Mouse (Mus musculus) forebrain, postnatal 0 days (tissue): ENCODE data around the gene Fbxl20. TPM values are rescaled to one million over a fixed set of nuclear protein-coding genes. Genes with fewer than 3 reads are reported as not detected.
A peak's percentile ranks its signal among the peaks of the same experiment; 100 is the strongest.

ENCODE experiments used
- ATAC-seq: fragments of 200-750 bp; cut with Nextera tagmentation; 2 replicates; pipeline ENCODE4 v1.8.0; 2017; ENCODE audit warnings: mild to moderate bottlenecking, moderate library complexity
- DNase-seq: peaks from one replicate; pipeline ENCODE4 v3.0.0-alpha.2; 2015
- H3K27ac ChIP-seq: fragments of 300-500 bp; sonication (generic); 2 replicates; pipeline ENCODE4 v1.5.1; 2014; ENCODE audit warnings: low read depth, mild to moderate bottlenecking, antibody characterized with exemption, low read length, moderate library complexity, mixed read lengths
- H3K27me3 ChIP-seq: fragments of 300-500 bp; sonication (generic); 2 replicates; pipeline ENCODE4 v1.6.1; 2014; ENCODE audit warnings: mild to moderate bottlenecking, low read length, mixed read lengths; ENCODE audit not compliant: insufficient read depth
- H3K36me3 ChIP-seq: fragments of 300-500 bp; sonication (generic); 2 replicates; pipeline ENCODE4 v1.6.1; 2014; ENCODE audit warnings: mild to moderate bottlenecking, moderate library complexity; ENCODE audit not compliant: insufficient read depth
- H3K4me1 ChIP-seq: fragments of 300-500 bp; sonication (generic); 2 replicates; pipeline ENCODE4 v1.6.1; 2014; ENCODE audit warnings: antibody characterized with exemption; ENCODE audit not compliant: insufficient read depth
- H3K4me2 ChIP-seq: fragments of 300-500 bp; sonication (generic); 2 replicates; pipeline ENCODE4 v1.6.1; 2014; ENCODE audit warnings: low read depth, mild to moderate bottlenecking, moderate library complexity
- H3K4me3 ChIP-seq: fragments of 300-500 bp; sonication (generic); 2 replicates; pipeline ENCODE4 v1.5.1; 2014; ENCODE audit warnings: low read depth, low read length, mixed read lengths
- H3K9ac ChIP-seq: fragments of 300-500 bp; sonication (generic); 2 replicates; pipeline ENCODE4 v1.6.1; 2014; ENCODE audit warnings: mild to moderate bottlenecking
- H3K9me3 ChIP-seq: fragments of 300-500 bp; sonication (generic); 2 replicates; pipeline ENCODE4 v1.6.1; 2016; ENCODE audit warnings: low read length
- CTCF ChIP-seq: sonication (generic); IDR thresholded peaks from 2 replicates; pipeline ENCODE4 v1.5.1; 2016; ENCODE audit warnings: antibody characterized with exemption, control low read depth, low read depth
- WGBS: fragments of 180-500 bp; shearing (Covaris S2); extraction: QIAGEN DNeasy Blood & Tissue Kit; methylation state at CpG from one replicate; pipeline ENCODE4 v1.1.7; 2014; 5-methylcytosine and 5-hydroxymethylcytosine counted together
- polyA plus RNA-seq: library from polyadenylated mRNA; unstranded; fragments of >200 nt; fragmentation: Nextera tagmentation; extraction: Ambion mirVana; gene quantifications from 2 replicates; pipeline ENCODE4 v1.2.1, GENCODE M21; 2015
- total RNA-seq: library from RNA; depleted of rRNA; stranded (reverse); fragments of >200 nt; gene quantifications from 2 replicates; pipeline ENCODE4 v1.2.3, GENCODE M21; 2014

Gene Fbxl20
- total and polyA plus RNA-seq, 2 experiments from 2014 or later, result 12.5 to 22.9 TPM

DNA sequence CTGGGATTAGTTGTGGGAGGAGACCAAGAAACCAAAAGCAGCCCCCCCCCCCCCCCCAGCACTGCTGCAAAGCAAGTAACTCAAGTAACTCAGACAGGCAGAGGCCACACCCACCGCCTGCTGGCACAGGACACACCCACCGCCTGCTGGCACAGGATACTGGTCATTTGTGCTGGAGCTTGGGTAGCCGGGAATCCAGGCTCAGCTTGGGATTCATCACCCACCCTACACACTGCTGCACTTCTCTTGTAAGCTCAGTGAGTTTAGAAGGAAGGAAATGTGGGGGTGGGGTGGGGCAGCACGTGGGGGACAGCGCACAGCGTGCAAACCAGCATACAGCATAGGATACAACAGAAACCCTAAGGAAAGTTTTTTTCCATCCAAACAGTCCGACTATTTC is 62.0 kb downstream of the Fbxl20 start:
- H3K27ac ChIP-seq, result no peak overlapping the region
- no peaks in the 10 kb centered on the region for H3K4me1 ChIP-seq
- no peak for ATAC-seq
- no peak overlapping the region for H3K9ac ChIP-seq
- no peak for DNase-seq
- 43% methylated on average over 7 of the region's 7 CpGs for WGBS
- no peak overlapping the region for H3K4me2 ChIP-seq
- no peak overlapping the region for H3K4me3 ChIP-seq
- no peak for TF ChIP-seq CTCF
- peaks cover 52% of the 10 kb centered on the region for H3K36me3 ChIP-seq
- H3K9me3 ChIP-seq, result no peaks in the 10 kb centered on the region
- H3K27me3 ChIP-seq, result no peaks in the 10 kb centered on the region

DNA sequence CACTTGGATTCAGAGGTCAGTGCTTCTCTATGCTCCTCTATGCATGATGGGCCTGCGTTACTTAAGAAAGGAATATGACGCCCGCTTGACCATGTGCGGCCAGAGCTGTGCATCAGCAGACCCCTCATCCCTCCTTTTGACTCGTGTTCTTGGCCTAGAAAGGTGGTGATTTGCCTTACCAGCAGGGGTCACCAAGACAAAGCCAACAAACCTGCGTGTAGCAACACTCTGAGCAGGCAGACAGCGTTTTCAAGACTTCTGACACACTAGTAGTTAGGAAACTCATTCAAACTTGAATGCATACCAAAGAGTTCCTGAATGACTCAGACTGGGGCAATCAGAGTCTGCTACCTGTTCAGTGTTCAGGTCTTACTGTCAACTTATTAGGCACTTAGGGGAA is 63.6 kb downstream of the Fbxl20 start:
- Histone ChIP-seq H3K27me3 (no peaks in the 10 kb centered on the region), H3K4me2 (no peak overlapping the region), H3K4me1 (no peaks in the 10 kb centered on the region), H3K9ac (no peak overlapping the region), H3K27ac (no peak overlapping the region), H3K9me3 (no peaks in the 10 kb centered on the region), H3K36me3 (peaks cover 44% of the 10 kb centered on the region), H3K4me3 (no peak overlapping the region)
- ATAC-seq (no peak), DNase-seq (no peak)
- TF ChIP-seq CTCF, result no peak
- 66% methylated on average over 7 of the region's 7 CpGs for WGBS

DNA sequence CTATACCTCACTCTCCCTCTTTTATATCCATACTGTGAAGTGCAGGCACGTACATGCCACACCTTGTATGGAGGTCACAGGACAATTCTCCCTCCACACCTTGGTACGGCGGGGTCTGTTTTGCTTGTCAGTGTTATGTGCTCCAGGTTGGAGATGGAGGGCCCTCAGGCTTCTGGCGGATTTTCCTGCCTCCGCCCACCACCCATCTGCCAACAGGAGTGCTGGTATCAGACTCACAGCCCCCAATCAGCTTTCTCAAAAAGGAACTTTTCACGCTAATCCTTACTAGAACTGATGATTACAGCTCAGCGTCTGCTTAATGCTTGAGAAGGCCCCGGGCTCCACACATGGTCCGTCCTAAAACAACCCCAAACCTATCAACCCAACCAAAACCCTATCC is 64.1 kb downstream of the Fbxl20 start:
- Histone ChIP-seq H3K4me1 (no peaks in the 10 kb centered on the region), H3K9ac (no peak overlapping the region), H3K27me3 (no peaks in the 10 kb centered on the region), H3K4me3 (no peak overlapping the region), H3K4me2 (no peak overlapping the region), H3K27ac (no peak overlapping the region), H3K9me3 (no peaks in the 10 kb centered on the region), H3K36me3 (peaks cover 40% of the 10 kb centered on the region)
- ATAC-seq (no peak), DNase-seq (no peak)
- 95% methylated on average over 9 of the region's 9 CpGs for WGBS
- no peak for TF ChIP-seq CTCF

DNA sequence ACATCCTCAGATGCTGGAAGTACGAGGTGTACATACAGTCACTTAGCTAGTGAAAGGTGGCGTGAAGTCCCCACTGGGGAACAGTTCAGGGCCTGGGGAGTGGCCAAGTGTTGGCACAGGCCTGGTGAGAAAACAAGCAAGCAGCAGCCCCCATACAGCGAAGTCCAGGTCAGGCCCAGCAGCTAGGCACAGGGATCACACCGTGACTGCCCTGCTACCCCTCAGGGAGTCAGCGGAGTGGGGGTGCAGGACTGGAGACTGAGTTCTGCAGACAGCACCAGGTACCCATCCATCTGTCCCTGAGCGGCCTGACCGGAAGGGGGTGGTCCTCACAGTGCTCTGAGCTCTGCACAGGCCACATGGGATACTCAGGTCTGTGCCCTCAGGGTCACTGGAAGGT is 67.5 kb downstream of the Fbxl20 start:
- no peak for ATAC-seq
- WGBS, result 91% methylated on average over 7 of the region's 7 CpGs
- TF ChIP-seq CTCF, result no peak

DNA sequence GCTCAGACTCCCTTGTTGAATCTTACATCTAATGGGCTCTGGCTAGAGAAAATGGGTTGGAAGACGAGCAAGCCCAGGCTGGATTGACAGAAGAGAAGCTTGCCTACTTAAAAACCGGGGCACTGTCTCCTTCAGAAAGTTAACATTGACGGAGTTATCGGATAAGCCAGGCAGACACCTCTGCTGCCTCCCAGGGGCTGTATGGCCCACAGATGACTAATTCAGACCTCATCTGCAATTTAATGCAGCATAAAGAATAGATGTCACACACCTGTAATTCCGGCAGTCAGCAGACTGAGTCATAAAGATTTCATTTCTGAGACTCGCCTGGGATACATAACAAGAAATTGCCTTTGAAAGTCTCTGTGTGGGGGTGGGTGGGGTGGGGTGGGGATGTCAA is 69.8 kb downstream of the Fbxl20 start:
- H3K9ac ChIP-seq, result no peak overlapping the region
- H3K36me3 ChIP-seq, result peaks cover 6% of the 10 kb centered on the region; the same call in 1 of the 2 replicates
- H3K4me2 ChIP-seq, result no peak overlapping the region
- WGBS, result 86% methylated on average over 6 of the region's 6 CpGs
- H3K27me3 ChIP-seq, result no peaks in the 10 kb centered on the region
- no peak for TF ChIP-seq CTCF
- 0 out of 2 replicates have a peak, but pooled peaks cover 2% of the 10 kb centered on the region for H3K4me1 ChIP-seq
- no peaks in the 10 kb centered on the region for H3K9me3 ChIP-seq
- no peak overlapping the region for H3K27ac ChIP-seq
- no peak for DNase-seq
- no peak for ATAC-seq
- no peak overlapping the region for H3K4me3 ChIP-seq

More for the DNA sequence above, 67.5 kb downstream of the Fbxl20 start:
- Histone ChIP-seq H3K27me3 (no peaks in the 10 kb centered on the region), H3K4me3 (no peak overlapping the region), H3K4me1 (no peaks in the 10 kb centered on the region), H3K4me2 (no peak overlapping the region), H3K9ac (no peak overlapping the region), H3K27ac (no peak overlapping the region), H3K9me3 (no peaks in the 10 kb centered on the region), H3K36me3 (peaks cover 14% of the 10 kb centered on the region; the same call in 1 of the 2 replicates)
- no peak for DNase-seq

DNA sequence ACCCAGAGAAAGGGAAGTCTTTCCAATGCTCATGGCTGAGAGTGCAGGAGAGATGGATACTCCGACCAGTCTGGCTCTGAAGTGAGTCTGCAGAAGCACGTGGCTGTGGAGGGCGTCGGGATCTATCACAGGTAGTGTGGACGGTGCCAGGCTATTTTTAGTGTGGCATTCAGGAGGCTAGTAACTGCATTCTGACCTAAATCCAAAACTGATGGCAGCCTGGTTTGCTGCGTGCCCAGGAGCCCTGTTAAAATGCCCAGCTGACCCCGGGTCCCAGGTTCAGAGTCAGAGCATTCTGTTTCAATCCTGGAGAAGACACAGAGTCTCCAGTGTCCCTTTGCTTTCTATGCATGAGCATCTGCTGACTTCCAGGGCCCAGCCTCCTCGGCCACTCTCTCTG is 73.1 kb downstream of the Fbxl20 start:
- WGBS, result 83% methylated on average over 8 of the region's 8 CpGs
- Histone ChIP-seq H3K4me1 (0 out of 2 replicates have a peak, but pooled peaks cover 5% of the 10 kb centered on the region), H3K4me3 (no peak overlapping the region), H3K9ac (no peak overlapping the region), H3K36me3 (peaks cover 4% of the 10 kb centered on the region; the same call in 1 of the 2 replicates), H3K4me2 (no peak overlapping the region), H3K27me3 (no peaks in the 10 kb centered on the region), H3K27ac (no peak overlapping the region), H3K9me3 (no peaks in the 10 kb centered on the region)
- no peak for ATAC-seq
- TF ChIP-seq CTCF, result no peak
- DNase-seq, result no peak

DNA sequence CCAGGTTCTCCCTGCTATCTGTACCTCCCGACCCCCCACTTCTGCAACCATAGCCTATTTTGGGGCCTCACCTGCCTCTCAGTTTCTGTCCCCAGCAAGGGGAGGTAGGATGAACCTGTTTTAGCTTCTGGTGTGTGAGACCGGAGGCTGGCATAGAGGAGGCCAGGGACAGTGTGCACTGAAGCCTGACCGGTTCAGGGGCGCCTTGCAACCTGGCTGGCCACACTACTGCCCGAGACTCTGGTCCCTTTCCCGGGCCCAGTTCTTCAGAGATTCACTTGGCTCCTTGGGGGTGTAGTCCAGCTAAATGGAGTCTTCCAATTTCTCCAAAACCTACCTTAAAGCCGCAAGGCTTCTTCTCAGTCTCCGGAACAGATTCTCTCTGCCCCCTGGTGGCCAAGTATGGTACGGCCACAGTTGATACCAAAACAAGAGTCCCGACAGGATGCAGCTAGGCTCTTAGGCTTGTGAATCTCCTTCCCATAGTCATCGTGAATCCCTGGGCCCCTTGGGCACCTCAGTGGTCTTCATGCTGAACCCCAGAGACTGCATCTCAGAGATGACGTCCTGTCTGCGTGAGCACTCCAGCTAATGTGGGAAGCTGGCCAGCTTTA is 74.9 kb downstream of the Fbxl20 start:
- H3K4me1 ChIP-seq, result 0 out of 2 replicates have a peak, but pooled peaks cover 5% of the 10 kb centered on the region
- no peak overlapping the region for H3K9ac ChIP-seq
- H3K36me3 ChIP-seq, result no peaks in the 10 kb centered on the region
- 21% methylated on average over 13 of the region's 13 CpGs for WGBS
- ATAC-seq (peak; percentile 70), DNase-seq (peak; percentile 94)
- no peak overlapping the region for H3K4me2 ChIP-seq
- no peaks in the 10 kb centered on the region for H3K9me3 ChIP-seq
- no peak overlapping the region for H3K4me3 ChIP-seq
- H3K27ac ChIP-seq, result no peak overlapping the region
- peak; percentile 94 for TF ChIP-seq CTCF
- no peaks in the 10 kb centered on the region for H3K27me3 ChIP-seq
